Mouse (Mus musculus): ENCODE measurements around the gene Tnk2.
A peak's percentile ranks its signal among the peaks of the same experiment; 100 is the strongest.

Gene Tnk2

DNA sequence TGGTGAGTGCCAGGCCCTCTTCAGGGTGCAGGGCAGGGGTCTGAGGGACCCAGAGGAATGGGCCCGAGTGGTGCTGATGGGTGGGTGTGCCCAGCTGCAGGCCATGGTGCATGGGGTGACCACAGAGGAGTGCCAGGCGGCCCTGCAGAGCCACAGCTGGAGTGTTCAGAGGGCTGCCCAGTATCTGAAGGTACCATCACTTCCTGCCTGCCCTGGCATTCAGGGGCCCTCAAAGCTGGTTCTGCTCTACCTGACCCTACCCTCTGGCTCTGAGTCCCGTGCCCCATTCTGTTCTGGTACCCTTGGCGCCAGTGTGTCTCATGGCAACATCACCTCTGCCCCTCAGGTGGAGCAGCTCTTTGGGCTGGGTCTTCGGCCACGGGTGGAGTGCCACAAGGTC is 37.1 kb downstream of the Tnk2 start:
- DNase-seq: no peak

DNA sequence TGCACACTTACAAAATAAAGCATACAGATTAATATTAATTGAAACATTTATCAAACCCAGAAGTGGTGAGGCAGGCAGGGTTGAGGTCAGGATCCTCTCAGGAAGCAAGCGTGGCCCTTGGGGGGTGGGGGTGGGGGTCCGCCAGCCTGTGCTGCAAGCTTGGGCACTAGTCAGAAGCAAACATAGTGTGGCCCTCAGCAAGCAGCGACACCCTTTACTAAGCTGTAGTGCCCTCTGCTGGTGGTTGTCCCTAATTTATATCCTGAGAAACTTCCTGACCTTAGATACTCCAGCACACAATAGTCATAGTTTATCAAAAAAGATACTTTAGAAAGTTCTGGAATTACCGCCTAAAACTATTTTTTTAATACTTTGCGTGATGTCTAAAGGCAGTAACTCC is 38.5 kb downstream of the Tnk2 start:
- DNase-seq: peak; percentile 80

GRCm38 (mm10) chr16:32682841-32683240 is 39.2 kb downstream of the Tnk2 start:
- no peak for DNase-seq

DNA sequence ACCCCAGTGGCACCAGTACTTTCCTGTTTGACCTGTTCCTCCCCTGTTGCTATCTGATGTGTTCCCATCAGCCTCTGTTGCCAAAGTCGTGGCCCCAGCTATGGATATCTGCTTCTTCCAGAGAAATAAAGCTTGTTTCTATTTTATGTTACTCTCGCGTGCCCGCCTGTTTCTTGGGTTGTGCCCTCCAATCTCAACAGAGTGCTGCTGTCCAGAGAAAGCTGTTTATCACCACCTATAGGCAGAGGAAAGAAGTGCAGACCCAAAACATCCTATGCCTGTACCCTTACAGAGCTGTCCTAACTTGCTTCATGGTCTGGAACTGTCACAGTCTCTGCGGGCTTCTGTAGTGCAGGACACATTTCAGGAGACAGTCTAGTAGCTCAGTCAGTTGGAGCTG is 39.7 kb downstream of the Tnk2 start:
- DNase-seq: no peak

DNA sequence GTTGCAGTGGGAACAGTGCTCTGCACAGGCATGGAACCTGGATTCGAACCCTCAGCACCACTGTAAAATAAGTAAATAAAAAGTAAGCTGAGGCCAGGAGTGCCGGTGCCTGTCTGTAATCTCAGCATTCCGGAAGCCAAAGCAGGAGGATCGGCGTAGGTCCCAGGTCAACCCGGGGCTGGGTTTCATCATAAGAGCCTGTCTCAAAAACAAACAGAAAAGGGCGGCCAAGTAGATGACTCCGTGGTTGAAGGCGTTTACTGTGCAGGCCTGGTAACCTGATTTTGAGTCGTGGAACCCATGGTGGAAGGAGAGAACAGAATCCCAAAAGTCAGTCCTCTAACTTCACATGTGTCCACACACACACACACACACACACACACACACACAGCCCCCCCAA is 41.7 kb downstream of the Tnk2 start:
- no peak for DNase-seq

DNA sequence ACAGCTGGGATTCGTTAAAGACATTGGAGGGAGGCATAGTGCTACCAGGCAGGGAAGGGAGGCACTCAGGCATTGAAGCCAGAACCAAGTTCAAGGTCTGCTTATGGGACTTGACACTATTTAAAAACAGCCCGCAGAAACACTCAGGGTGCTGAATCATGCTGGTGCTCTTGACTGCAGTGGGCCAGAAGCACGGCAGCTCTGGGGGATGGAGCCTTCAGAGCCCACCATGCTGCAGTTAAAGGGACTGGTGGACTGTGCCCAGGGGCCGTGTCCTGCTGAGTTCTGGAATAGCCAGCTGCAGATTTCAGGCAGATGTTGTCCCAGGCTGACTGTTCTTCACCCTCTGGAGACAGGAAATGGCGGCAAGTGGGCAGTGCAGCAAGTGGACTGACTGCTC is 42.3 kb downstream of the Tnk2 start:
- DNase-seq: no peak

GRCm38 (mm10) chr16:32687221-32687620 is 43.5 kb downstream of the Tnk2 start:
- no peak for DNase-seq

DNA sequence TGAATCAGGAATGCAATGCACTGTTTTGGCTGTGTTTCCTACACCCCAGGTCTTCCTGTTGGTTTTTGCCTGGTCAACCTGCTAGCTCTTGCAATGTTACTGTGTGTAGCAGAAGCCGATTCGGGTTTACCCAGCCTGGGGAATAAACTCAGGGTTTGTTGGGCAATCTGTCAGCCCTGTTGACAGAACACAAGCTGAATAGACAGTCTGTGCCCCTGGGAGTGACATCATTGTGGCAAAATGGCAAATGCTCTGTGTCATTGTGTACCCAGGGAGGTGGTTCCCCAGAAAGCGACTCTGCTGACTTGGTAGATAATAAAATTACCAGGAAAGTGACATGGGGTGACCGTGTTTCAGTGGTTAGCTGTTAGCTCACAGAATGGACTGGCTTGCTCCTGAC is 45.1 kb downstream of the Tnk2 start:
- no peak for DNase-seq

DNA sequence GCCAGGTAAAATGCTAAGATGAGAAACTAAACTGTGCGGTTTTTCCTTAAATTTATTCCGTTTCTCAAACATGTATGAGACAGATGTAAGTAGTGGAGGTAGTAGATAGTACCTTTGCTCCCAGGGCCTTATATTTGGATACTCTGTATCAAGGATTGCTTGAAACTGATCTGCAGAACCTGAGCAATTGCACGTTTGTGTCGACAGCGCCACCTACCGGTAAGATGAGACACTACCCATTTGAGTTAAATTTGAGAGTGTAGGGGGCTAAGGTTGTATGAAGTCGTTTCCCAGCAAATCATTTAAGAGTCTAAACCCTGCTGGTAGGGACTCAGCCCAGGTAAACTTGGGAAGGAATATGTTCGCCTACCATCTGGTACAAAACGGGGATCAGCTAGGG is 45.8 kb downstream of the Tnk2 start:
- peak; percentile 68 for DNase-seq

DNA sequence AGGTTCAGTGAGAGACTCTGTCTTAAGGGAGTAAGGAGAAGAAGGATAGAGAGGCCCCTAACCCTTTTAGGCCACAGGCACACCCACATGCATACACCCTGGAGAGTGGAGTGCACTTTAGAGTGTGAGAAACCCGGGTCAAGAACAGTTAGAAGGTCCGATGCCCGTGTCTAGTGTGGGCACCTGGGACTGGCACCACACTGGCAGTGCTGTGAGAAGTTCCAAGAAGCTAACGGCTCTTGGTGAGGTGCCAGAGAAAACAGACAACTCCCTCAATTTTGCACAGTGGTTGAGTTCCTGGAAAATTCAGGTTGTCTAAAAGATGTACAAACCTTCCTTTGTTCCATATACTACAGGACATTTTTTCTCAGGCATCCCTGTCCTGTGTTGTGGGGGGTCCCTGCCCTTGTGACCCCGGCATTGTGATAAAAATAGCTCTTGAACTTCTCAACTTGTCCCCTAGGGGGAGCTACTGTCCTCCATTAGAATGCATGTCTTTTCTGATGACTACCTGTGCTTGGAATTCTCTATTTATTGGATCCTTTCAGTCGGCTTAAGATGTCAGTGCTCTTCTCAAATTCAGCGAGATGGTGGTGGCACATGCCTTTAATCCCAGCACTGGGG is 53.3 kb downstream of the Tnk2 start:
- no peak for DNase-seq

DNA sequence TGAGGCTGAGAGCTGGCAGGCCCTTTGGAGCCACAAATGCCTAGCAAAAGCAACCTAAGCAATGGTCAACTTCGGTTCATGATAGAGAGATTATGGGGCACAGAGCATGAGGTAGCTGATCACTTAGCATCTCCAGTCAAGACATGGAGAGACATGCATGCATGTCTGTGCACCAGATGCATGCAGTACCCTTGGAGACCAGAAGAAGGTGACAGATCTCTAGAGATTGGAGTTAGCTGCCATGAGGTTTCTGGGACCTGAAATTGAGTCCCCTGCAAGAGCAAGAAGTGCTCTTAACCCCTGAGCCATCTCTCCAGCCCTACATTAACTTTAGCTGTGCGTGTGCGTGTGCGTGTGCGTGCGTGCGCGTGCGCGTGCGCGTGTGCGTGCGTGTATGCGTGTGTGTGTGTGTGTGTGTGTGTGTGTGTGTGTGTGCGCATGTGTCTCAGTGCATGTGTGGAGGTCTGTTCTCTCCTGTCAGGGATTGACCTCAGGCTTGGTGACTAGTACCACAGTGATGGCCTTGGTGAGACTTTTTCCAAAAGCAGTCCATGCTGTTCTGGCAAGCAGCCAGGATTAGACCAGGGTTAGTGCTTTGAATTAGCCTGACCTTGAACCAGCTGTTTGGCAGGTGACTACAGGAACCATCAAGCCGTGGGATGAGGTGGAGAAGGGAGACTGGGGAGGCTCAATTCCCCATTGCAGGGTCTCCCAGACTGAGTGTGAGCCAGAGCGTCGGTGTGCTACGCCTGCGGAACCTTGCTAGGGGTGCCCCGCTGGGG is 54.2 kb downstream of the Tnk2 start:
- no peak for DNase-seq

- DNase-seq: no peak
These were observed 54.9 kb downstream of the Tnk2 start for GRCm38 (mm10) chr16:32698550-32698949.

- DNase-seq: no peak
These were observed 59.7 kb downstream of the Tnk2 start for GRCm38 (mm10) chr16:32703312-32703912.

DNA sequence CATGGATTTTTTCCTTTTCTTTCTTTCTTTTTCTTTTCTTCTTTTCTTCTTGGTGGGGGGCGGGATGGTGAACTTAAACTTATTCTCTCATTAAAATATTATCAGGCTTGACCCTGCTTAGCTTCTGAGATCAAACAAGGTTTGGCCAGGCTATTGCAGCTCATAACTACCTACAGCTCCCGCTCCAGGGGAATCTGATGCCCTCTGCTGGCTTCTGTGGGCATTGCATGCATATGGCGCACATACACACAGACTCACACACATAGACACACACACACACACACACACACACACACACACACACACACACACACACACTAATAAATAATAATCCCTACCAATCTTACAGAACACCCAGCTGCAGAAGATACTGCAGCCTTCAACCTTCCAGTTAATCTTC is 61.9 kb downstream of the Tnk2 start:
- DNase-seq: no peak

DNA sequence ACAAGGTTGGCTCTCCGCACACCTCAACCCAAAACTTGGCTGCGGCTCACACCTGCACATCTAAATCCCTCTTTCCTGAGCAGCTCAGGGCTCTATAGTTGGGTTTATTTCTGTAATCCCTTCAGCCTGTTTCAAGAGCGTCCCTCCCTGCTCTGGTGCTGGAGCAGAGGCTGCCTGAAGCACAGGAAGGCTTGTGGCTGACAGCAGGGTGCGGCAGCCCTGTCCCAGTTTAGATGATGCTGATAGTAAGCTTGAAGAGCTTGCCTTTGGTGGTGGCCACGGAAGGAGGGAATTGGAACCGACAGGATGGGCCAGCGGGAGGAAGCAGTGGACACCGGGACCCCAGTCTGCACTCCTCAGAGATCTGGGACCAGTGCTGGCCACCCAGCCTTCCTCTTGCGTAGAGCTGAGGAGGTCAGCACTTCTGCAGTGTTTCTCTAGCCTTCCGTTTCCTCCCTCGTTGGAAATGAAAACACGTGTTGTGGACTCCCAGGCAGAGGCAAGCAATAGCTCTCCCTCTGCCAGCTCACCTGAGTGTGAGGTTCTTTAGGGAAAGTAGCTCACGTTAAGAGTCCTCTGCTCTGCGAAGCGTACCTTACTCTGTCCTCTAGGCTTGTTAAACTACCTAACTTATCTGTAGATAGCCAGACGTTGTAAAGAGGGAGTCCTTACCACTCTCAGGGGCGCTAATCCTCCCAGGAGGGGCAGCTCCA is 63.6 kb downstream of the Tnk2 start:
- DNase-seq: no peak

DNA sequence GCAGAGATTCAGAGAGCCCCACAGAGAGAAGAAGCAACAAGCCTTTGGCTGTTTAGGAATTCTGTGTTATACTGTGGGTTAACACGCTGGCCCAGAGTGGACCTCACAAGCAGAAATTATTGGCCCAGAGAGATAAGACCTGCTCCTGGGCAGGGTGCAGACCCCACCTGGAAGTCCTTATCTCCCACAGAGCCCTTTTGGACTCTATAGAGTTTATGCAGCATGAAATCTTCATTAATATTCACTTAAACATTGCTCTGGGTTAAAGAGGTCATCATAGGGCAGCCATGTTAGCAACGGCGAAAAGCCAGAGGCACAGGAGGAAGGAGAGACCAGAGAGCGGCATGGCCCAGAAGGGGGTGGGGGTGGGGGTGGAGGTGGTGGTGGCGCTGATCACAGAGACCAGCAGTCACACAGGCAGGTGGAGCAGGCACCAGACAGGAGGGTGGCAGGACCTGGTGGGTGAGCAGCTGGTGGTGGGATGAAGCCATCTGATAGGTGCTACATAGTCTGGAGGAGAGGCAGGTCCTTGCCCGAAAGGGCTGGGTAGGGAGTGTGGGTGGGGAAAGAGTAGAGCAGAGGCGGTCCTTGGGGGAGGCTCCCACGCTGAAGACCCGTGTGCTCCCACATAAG is 64.3 kb downstream of the Tnk2 start:
- DNase-seq: no peak

GRCm38 (mm10) chr16:32708457-32709033 is 64.9 kb downstream of the Tnk2 start:
- DNase-seq: no peak

- DNase-seq: no peak
These were observed 65.4 kb downstream of the Tnk2 start for GRCm38 (mm10) chr16:32709116-32709515.

GRCm38 (mm10) chr16:32710426-32711070 is 66.9 kb downstream of the Tnk2 start:
- no peak for DNase-seq

DNA sequence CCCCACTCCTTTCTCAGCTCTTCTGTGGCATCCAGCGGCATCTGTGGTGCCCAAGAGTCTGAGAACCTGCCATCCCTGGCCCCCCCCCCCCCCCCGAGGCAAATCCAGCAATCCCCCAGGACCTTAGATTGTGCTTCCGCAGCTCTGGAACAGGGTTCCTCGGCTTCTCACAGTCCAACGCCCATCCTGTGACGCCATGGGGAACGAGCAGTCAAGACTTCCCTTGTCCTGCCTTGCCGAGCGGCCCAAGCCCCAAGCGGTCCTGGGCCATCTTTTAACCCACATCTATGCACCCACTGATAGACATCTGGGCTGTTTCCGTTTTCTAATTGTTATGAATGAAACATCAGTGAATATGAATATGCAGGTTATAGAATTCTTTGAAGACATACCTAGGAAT is 68.5 kb downstream of the Tnk2 start:
- no peak for DNase-seq

- no peak for DNase-seq
These were observed 69.9 kb downstream of the Tnk2 start for GRCm38 (mm10) chr16:32713556-32713955.

- DNase-seq: no peak
These were observed 71.7 kb downstream of the Tnk2 start for GRCm38 (mm10) chr16:32715364-32715763.
